Mouse (Mus musculus) CH12.LX (cell line): ENCODE data around the gene Slc25a33. TPM values are rescaled to one million over a fixed set of nuclear protein-coding genes. Genes with fewer than 3 reads are reported as not detected.
A peak's percentile ranks its signal among the peaks of the same experiment; 100 is the strongest.
"Not testable (repeated sequence)": the region's sequence is repeated elsewhere in the genome, so short reads cannot be mapped to it uniquely, and the experiment has no call there.

ENCODE experiments used
- DNase-seq: peaks from one replicate; pipeline ENCODE4 v3.0.0-alpha.2; 2013; ENCODE audit errors: extremely low read depth
- H3K27ac ChIP-seq: 2 replicates; pipeline ENCODE4 v1.5.1; 2012; ENCODE audit warnings: low read depth, mild to moderate bottlenecking, control low read depth, moderate library complexity; ENCODE audit not compliant: insufficient read depth
- H3K27me3 ChIP-seq: replicated peaks from 2 replicates; pipeline ENCODE3; 2012; ENCODE audit warnings: inconsistent platforms
- H3K36me3 ChIP-seq, 2 experiments: replicated peaks in 1 of 2; 2 replicates each; pipeline versions ENCODE3 to v1.6.1; 2012; ENCODE audit warnings: inconsistent platforms in 1 of 2, low read length in 1 of 2, mild to moderate bottlenecking in 1 of 2, mixed read lengths in 1 of 2, moderate library complexity in 1 of 2; ENCODE audit not compliant: control insufficient read depth in 1 of 2, insufficient read depth in 1 of 2
- H3K4me1 ChIP-seq, 2 experiments: 2 replicates each; pipeline ENCODE4 v1.6.1; 2012; ENCODE audit warnings: inconsistent platforms in 1 of 2, moderate library complexity in 1 of 2; ENCODE audit not compliant: insufficient read depth in 2 of 2, control insufficient read depth in 1 of 2
- H3K4me2 ChIP-seq: 2 replicates; pipeline ENCODE4 v1.6.1; 2012; ENCODE audit warnings: low read depth, mild to moderate bottlenecking, control low read depth; ENCODE audit not compliant: poor library complexity, insufficient read depth, severe bottlenecking
- H3K4me3 ChIP-seq, 3 experiments: fragments of 150-350 bp in 1 of 3; sonication (generic) in 1 of 3; replicated peaks in 1 of 3; 2 replicates each; pipeline versions ENCODE3 to v1.5.1; 2011 to 2012; ENCODE audit warnings: low read depth in 2 of 3, low read length in 2 of 3, mild to moderate bottlenecking in 2 of 3, moderate library complexity in 2 of 3, control low read depth in 1 of 3, improper control_type of control experiment in 1 of 3, inconsistent platforms in 1 of 3, mixed read lengths in 1 of 3; ENCODE audit not compliant: poor library complexity in 1 of 3
- H3K79me2 ChIP-seq: replicated peaks from 2 replicates; pipeline ENCODE4 v1.6.1; 2012; ENCODE audit warnings: mild to moderate bottlenecking, moderate library complexity; ENCODE audit not compliant: control insufficient read depth, poor library complexity, insufficient read depth, severe bottlenecking; ENCODE audit errors: extremely low read depth
- H3K9ac ChIP-seq: 2 replicates; pipeline ENCODE4 v1.6.1; 2012; ENCODE audit warnings: low read depth, mild to moderate bottlenecking, control low read depth, moderate library complexity; ENCODE audit not compliant: insufficient read depth
- H3K9me3 ChIP-seq: replicated peaks from 2 replicates; pipeline ENCODE3; 2012; ENCODE audit warnings: low read length, inconsistent platforms, mixed read lengths
- BHLHE40 ChIP-seq: IDR thresholded peaks from 2 replicates; pipeline ENCODE4 v1.6.1; 2011; ENCODE audit warnings: mild to moderate bottlenecking, low read depth, low read length, improper control_type of control experiment
- CHD1 ChIP-seq: IDR thresholded peaks from 2 replicates; pipeline ENCODE4 v1.6.1; 2012; ENCODE audit warnings: low read depth, low read length, improper control_type of control experiment, inconsistent platforms
- CHD2 ChIP-seq: IDR thresholded peaks from 2 replicates; pipeline ENCODE4 v1.6.1; 2011; ENCODE audit warnings: low read length, improper control_type of control experiment
- CTCF ChIP-seq, 2 experiments: IDR thresholded peaks in 1 of 2; conservative IDR thresholded peaks in 1 of 2; 2 replicates each; pipeline ENCODE4 v1.5.1; 2011 to 2012; ENCODE audit warnings: low read depth in 2 of 2, low read length in 2 of 2, improper control_type of control experiment in 1 of 2, inconsistent platforms in 1 of 2, mild to moderate bottlenecking in 1 of 2, moderate library complexity in 1 of 2
- ELF1 ChIP-seq: IDR thresholded peaks from 2 replicates; pipeline ENCODE4 v1.6.1; 2014; ENCODE audit warnings: low read depth, mild to moderate bottlenecking, inconsistent platforms, low read length, improper control_type of control experiment
- EP300 ChIP-seq: IDR thresholded peaks from 2 replicates; pipeline ENCODE4 v1.6.1; 2011; ENCODE audit warnings: low read length, improper control_type of control experiment
- HCFC1 ChIP-seq: IDR thresholded peaks from 2 replicates; pipeline ENCODE4 v1.6.1; 2012; ENCODE audit warnings: low read depth, mild to moderate bottlenecking, inconsistent platforms, low read length, improper control_type of control experiment
- IRF4 ChIP-seq: IDR thresholded peaks from 2 replicates; pipeline ENCODE4 v1.6.1; 2014; ENCODE audit warnings: low read depth, mild to moderate bottlenecking, inconsistent platforms, low read length, improper control_type of control experiment
- JUN ChIP-seq: IDR thresholded peaks from 2 replicates; pipeline ENCODE4 v1.6.1; 2011; ENCODE audit warnings: low read depth, mild to moderate bottlenecking, low read length, improper control_type of control experiment, moderate library complexity; ENCODE audit not compliant: insufficient read depth
- MAX ChIP-seq: IDR thresholded peaks from 2 replicates; pipeline ENCODE4 v1.6.1; 2011; ENCODE audit warnings: low read length, improper control_type of control experiment
- MXI1 ChIP-seq: IDR thresholded peaks from 2 replicates; pipeline ENCODE4 v1.6.1; 2011; ENCODE audit warnings: mild to moderate bottlenecking, low read depth, low read length, improper control_type of control experiment
- MYC ChIP-seq: IDR thresholded peaks from 2 replicates; pipeline ENCODE4 v1.6.1; 2011; ENCODE audit warnings: low read depth, mild to moderate bottlenecking, improper control_type of control experiment, low read length
- NELFE ChIP-seq: IDR thresholded peaks from 2 replicates; pipeline ENCODE4 v1.6.1; 2011; ENCODE audit warnings: low read depth, low read length, improper control_type of control experiment
- POLR2A ChIP-seq: IDR thresholded peaks from 2 replicates; pipeline ENCODE4 v1.6.1; 2011; ENCODE audit warnings: low read depth, mild to moderate bottlenecking, improper control_type of control experiment, low read length
- SIN3A ChIP-seq: IDR thresholded peaks from 2 replicates; pipeline ENCODE4 v1.6.1; 2012; ENCODE audit warnings: low read length, improper control_type of control experiment, inconsistent platforms
- UBTF ChIP-seq: IDR thresholded peaks from 2 replicates; pipeline ENCODE4 v1.6.1; 2012; ENCODE audit warnings: low read depth, mild to moderate bottlenecking, inconsistent platforms, low read length, improper control_type of control experiment, moderate library complexity
- USF1 ChIP-seq: IDR thresholded peaks from 2 replicates; pipeline ENCODE4 v1.6.1; 2014; ENCODE audit warnings: low read depth, mild to moderate bottlenecking, inconsistent platforms, low read length, improper control_type of control experiment
- USF2 ChIP-seq: conservative IDR thresholded peaks from 2 replicates; pipeline ENCODE4 v1.6.1; 2011; ENCODE audit warnings: low read depth, low read length, improper control_type of control experiment
- ZC3H11A ChIP-seq: IDR thresholded peaks from 2 replicates; pipeline ENCODE4 v1.6.1; 2012; ENCODE audit warnings: low read depth, mild to moderate bottlenecking, inconsistent platforms, low read length, improper control_type of control experiment
- dilution Hi-C: fragments of 300-500 bp; cut with MboI; formaldehyde crosslinking; loops from 2 replicates; pipeline ENCODE4 v1.14.3; 2020; ENCODE audit warnings: low sequenced_read_pairs; ENCODE audit not compliant: extremely low pct_unique_long_range_greater_than_20kb, extremely low pct_ligation_motif_present
- in situ Hi-C: fragments of 300-500 bp; cut with MboI; formaldehyde crosslinking; loops from 3 replicates; pipeline ENCODE4 v1.14.3; 2019; ENCODE audit warnings: low sequenced_read_pairs, low pct_ligation_motif_present, low pct_unique_long_range_greater_than_20kb, mixed read lengths
- polyA plus RNA-seq: library from polyadenylated mRNA; unstranded; fragments of >175 nt; gene quantifications from 2 replicates; pipeline ENCODE4 v1.2.1, GENCODE M21; 2012; ENCODE audit warnings: low read depth; ENCODE audit not compliant: insufficient read length
- total RNA-seq, 2 experiments: library from RNA; depleted of rRNA; stranded (reverse); fragments of 300-350 nt in 1 of 2; fragments of >200 nt in 1 of 2; gene quantifications; 2 replicates each; pipeline ENCODE4 v1.2.3; 2012 to 2014

The Slc25a33 gene
- total and polyA plus RNA-seq, 3 experiments = 25.3 to 35.5 (median 32.4) TPM

DNA sequence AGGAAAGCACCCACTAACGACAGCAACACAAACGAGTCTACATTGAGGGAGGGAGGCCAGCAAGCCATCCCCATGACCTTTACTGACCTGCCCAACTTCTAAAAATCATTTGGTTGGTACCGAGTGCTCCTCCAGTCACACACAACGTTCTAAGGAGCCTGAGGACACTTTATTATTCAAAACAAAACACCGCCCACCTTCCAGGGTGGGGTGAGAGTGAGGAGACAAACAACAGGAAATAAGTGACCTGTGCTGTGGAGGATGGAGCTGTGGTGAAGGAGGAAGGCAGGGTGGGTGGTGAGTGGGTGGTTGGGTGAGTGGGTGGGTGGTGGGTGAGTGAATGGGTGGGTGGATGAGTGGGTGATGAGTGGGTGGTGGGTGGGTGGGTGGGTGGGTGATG, 14.6 kb downstream of the Slc25a33 start:
- Histone ChIP-seq H3K9me3 (no peaks in the 10 kb centered on the region), H3K27me3 (no peaks in the 10 kb centered on the region), H3K27ac (no peak overlapping the region), H3K9ac (no peak overlapping the region), H3K4me2 (no peak overlapping the region), H3K4me3 (no peak overlapping the region), H3K4me1 (peaks cover 0 to 3% of the 10 kb centered on the region in 2 experiments; a peak in 2 of 4 replicates), H3K79me2 (no peaks in the 10 kb centered on the region; the same call in 1 of the 2 replicates), H3K36me3 (peaks cover 38 to 75% of the 10 kb centered on the region in 2 experiments)
- in situ Hi-C loops = no loop called here
- TF ChIP-seq POLR2A = no peak
- DNase-seq = no peak
- dilution Hi-C loops = no loop called here

DNA sequence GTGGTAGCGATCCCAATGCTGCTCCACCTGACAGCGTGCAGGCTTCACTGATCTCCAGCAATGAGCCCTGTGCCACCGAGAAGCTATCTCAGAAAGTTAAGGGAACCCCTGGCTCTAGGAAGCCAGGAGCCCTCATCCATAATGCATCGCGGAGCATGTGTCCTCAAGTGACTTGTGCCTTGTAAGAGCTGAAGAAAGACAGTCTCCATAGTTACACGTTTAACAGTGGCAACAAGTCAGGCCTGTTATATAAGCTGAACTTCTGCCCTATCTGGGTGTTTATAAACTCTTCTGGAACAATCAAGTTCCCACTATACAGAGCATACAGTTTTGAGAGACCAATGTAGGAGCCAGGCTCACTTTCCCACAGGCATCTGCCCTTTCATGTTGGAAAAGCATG, 15.7 kb downstream of the Slc25a33 start:
- in situ Hi-C loops = no loop called here

DNA sequence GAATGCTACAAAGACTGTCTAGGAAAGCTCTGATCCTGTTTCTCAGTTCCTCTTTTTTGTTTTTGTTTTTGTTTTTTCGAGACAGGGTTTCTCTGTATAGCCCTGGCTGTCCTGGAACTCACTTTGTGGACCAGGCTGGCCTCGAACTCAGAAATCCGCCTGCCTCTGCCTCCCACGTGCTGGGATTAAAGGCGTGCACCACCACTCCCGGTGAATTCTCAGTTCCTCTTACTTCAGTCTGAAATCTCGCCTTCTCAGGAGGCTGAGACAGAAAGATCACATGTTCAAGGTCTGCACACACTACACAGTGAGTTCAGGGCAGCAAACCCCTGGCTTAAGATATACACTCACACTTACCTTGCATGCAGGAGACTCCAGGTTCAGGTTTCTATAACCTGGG, 17.5 kb downstream of the Slc25a33 start:
- dilution Hi-C loops, H3K9ac ChIP-seq, H3K27ac ChIP-seq, H3K79me2 ChIP-seq, H3K4me2 ChIP-seq, H3K4me3 ChIP-seq, in situ Hi-C loops, DNase-seq, H3K27me3 ChIP-seq, H3K9me3 ChIP-seq, H3K4me1 ChIP-seq: not testable (repeated sequence)
- TF ChIP-seq BHLHE40 = peak; percentile 54
- TF ChIP-seq EP300 = 0 out of 2 replicates have a peak, but pooled peaks have one; percentile 35
- peak; percentile 68 for TF ChIP-seq IRF4
- 0 out of 2 replicates have a peak, but pooled peaks have one; percentile 42 for TF ChIP-seq MYC
- H3K36me3 ChIP-seq = peaks cover 46 to 90% of the 10 kb centered on the region in 2 experiments

More for the DNA sequence above, 15.7 kb downstream of the Slc25a33 start:
- H3K4me3 ChIP-seq = no peak overlapping the region
- peaks cover 44 to 86% of the 10 kb centered on the region in 2 experiments for H3K36me3 ChIP-seq
- no peak for DNase-seq
- H3K27me3 ChIP-seq = no peaks in the 10 kb centered on the region
- dilution Hi-C loops = no loop called here
- no peaks in the 10 kb centered on the region for H3K79me2 ChIP-seq
- H3K27ac ChIP-seq = no peak overlapping the region
- H3K4me1 ChIP-seq = peaks cover 0 to 3% of the 10 kb centered on the region in 2 experiments; a peak in 2 of 4 replicates
- TF ChIP-seq SIN3A (no peak), MYC (no peak), HCFC1 (no peak), MXI1 (no peak), MAX (no peak), USF1 (no peak), ZC3H11A (no peak), CHD1 (no peak), NELFE (no peak), UBTF (no peak), CTCF (conservative IDR thresholded peaks at IDR 0.05 in 1 of 2, IDR thresholded peaks at IDR 0.05 in 1 of 2; ENCODE audit: low read depth in 2 of 2, low read length in 2 of 2) (no peak), ELF1 (no peak), USF2 (no peak), JUN (no peak), CHD2 (no peak)
- H3K9ac ChIP-seq = no peak overlapping the region
- no peaks in the 10 kb centered on the region for H3K9me3 ChIP-seq
- H3K4me2 ChIP-seq = no peak overlapping the region
